Mouse (Mus musculus): Measurements from ENCODE around the gene Camta1.

DNA sequence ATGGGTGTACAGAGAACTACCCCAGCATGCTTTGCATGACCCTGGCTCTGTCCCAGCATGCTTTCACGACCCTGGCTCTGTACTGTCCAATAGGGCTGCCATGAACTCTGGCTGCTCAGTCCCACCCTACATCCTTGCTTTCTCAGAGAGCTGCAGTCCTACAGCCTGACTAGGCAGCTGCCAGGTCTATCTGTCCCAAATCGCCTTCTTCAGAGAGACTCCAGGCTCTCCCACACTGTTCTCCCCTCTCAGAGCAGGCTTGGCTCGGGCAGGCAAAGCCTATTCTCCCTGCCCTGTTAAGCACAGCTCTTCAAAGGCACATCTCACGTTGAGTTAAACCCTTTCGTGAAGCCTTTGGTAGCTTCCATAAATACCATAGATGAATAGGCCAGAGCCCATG is 317.5 kb downstream of the Camta1 start:
- TF ChIP-seq POLR2A (IDR thresholded peaks at IDR 0.05; ENCODE audit: extremely low read depth, insufficient read depth, low read length) (no peak), CTCF (IDR thresholded peaks at IDR 0.05; ENCODE audit: low read depth, low read length) (no peak)

All from liver, adult 2 months (tissue).